Mouse (Mus musculus) testis, adult 2 months (tissue): Measurements from ENCODE around the gene Gpm6b. TPM values are rescaled to one million over a fixed set of nuclear protein-coding genes. Genes with fewer than 3 reads are reported as not detected.

Experiments
- H3K27ac ChIP-seq: fragments of 200-500 bp; 2 replicates; pipeline ENCODE4 v1.5.1; 2012; ENCODE audit warnings: low read depth, low read length; ENCODE audit not compliant: control insufficient read depth, insufficient read depth
- H3K27me3 ChIP-seq: fragments of 200-500 bp; 2 replicates; pipeline ENCODE4 v1.6.1; 2012; ENCODE audit warnings: mild to moderate bottlenecking, low read length, moderate library complexity; ENCODE audit not compliant: control insufficient read depth, insufficient read depth
- H3K36me3 ChIP-seq: fragments of 200-500 bp; 2 replicates; pipeline ENCODE4 v1.6.1; 2012; ENCODE audit warnings: mild to moderate bottlenecking, low read length; ENCODE audit not compliant: control insufficient read depth, insufficient read depth
- H3K4me1 ChIP-seq: fragments of 200-500 bp; 2 replicates; pipeline ENCODE4 v1.6.1; 2012; ENCODE audit warnings: low read length; ENCODE audit not compliant: control insufficient read depth, insufficient read depth
- H3K4me3 ChIP-seq: fragments of 200-500 bp; 2 replicates; pipeline ENCODE4 v1.5.1; 2012; ENCODE audit warnings: low read depth, mild to moderate bottlenecking, low read length, moderate library complexity, mixed read lengths; ENCODE audit not compliant: control insufficient read depth
- CTCF ChIP-seq: fragments of 200-500 bp; IDR thresholded peaks from 2 replicates; pipeline ENCODE4 v1.5.1; 2012; ENCODE audit warnings: low read depth, mild to moderate bottlenecking, inconsistent platforms, low read length, moderate library complexity; ENCODE audit not compliant: control insufficient read depth, insufficient read depth, insufficient replicate concordance
- POLR2A ChIP-seq: fragments of 200-500 bp; IDR thresholded peaks from 2 replicates; pipeline ENCODE4 v1.6.1; 2012; ENCODE audit warnings: low read depth, mild to moderate bottlenecking, inconsistent platforms, low read length, moderate library complexity; ENCODE audit not compliant: control insufficient read depth
- polyA plus RNA-seq: library from polyadenylated mRNA; depleted of rRNA; stranded (reverse); fragments of >200 nt; gene quantifications from 2 replicates; pipeline ENCODE4 v1.2.3, GENCODE M21; 2012

Gene Gpm6b
- polyA plus RNA-seq, 1 experiment: 12.8 TPM

GRCm38 (mm10) chrX:166219331-166219730, 19.4 kb upstream of the Gpm6b start:
- no peaks in the 10 kb centered on the region for H3K4me1 ChIP-seq
- H3K27ac ChIP-seq: no peak overlapping the region
- H3K27me3 ChIP-seq: no peaks in the 10 kb centered on the region
- H3K36me3 ChIP-seq: no peaks in the 10 kb centered on the region
- TF ChIP-seq POLR2A: no peak
- no peak for TF ChIP-seq CTCF
- H3K4me3 ChIP-seq: no peak overlapping the region

GRCm38 (mm10) chrX:166226856-166227255, 11.9 kb upstream of the Gpm6b start:
- no peak overlapping the region for H3K4me3 ChIP-seq
- H3K27ac ChIP-seq: no peak overlapping the region
- no peaks in the 10 kb centered on the region for H3K36me3 ChIP-seq
- TF ChIP-seq POLR2A (no peak), CTCF (no peak)
- no peaks in the 10 kb centered on the region for H3K27me3 ChIP-seq
- H3K4me1 ChIP-seq: no peaks in the 10 kb centered on the region

- Histone ChIP-seq H3K4me1 (no peaks in the 10 kb centered on the region), H3K27ac (no peak overlapping the region), H3K4me3 (no peak overlapping the region), H3K27me3 (no peaks in the 10 kb centered on the region), H3K36me3 (no peaks in the 10 kb centered on the region)
- TF ChIP-seq CTCF (no peak), POLR2A (no peak)
Observed at GRCm38 (mm10) chrX:166229750-166230149, 9.0 kb upstream of the Gpm6b start.

GRCm38 (mm10) chrX:166230515-166231267, 8.0 kb upstream of the Gpm6b start:
- Histone ChIP-seq H3K36me3 (no peaks in the 10 kb centered on the region), H3K4me1 (no peaks in the 10 kb centered on the region), H3K27me3 (no peaks in the 10 kb centered on the region), H3K27ac (no peak overlapping the region), H3K4me3 (no peak overlapping the region)
- TF ChIP-seq CTCF (no peak), POLR2A (no peak)

GRCm38 (mm10) chrX:166236131-166236530, 2.6 kb upstream of the Gpm6b start:
- no peak for TF ChIP-seq CTCF
- no peak for TF ChIP-seq POLR2A
- Histone ChIP-seq H3K4me1 (peaks cover 9% of the 10 kb centered on the region), H3K27ac (no peak overlapping the region), H3K36me3 (no peaks in the 10 kb centered on the region), H3K4me3 (no peak overlapping the region), H3K27me3 (no peaks in the 10 kb centered on the region)

GRCm38 (mm10) chrX:166239520-166239919, 809 bp downstream of the Gpm6b start:
- Histone ChIP-seq H3K27ac (peak overlapping the region; percentile 54), H3K36me3 (no peaks in the 10 kb centered on the region), H3K27me3 (no peaks in the 10 kb centered on the region), H3K4me3 (peak overlapping the region; percentile 66), H3K4me1 (peaks cover 9% of the 10 kb centered on the region)
- TF ChIP-seq CTCF (no peak), POLR2A (no peak)

GRCm38 (mm10) chrX:166240751-166241150, 2.0 kb downstream of the Gpm6b start:
- no peak for TF ChIP-seq POLR2A
- TF ChIP-seq CTCF: no peak
- Histone ChIP-seq H3K4me1 (peaks cover 9% of the 10 kb centered on the region), H3K4me3 (no peak overlapping the region), H3K27me3 (no peaks in the 10 kb centered on the region), H3K36me3 (no peaks in the 10 kb centered on the region), H3K27ac (no peak overlapping the region)
